Mouse (Mus musculus): ENCODE data around the gene Eno3. TPM values are rescaled to one million over a fixed set of nuclear protein-coding genes. Genes with fewer than 3 reads are reported as not detected.

Eno3 gene
- polyA plus RNA-seq, 1 experiment = 19.9 TPM

DNA sequence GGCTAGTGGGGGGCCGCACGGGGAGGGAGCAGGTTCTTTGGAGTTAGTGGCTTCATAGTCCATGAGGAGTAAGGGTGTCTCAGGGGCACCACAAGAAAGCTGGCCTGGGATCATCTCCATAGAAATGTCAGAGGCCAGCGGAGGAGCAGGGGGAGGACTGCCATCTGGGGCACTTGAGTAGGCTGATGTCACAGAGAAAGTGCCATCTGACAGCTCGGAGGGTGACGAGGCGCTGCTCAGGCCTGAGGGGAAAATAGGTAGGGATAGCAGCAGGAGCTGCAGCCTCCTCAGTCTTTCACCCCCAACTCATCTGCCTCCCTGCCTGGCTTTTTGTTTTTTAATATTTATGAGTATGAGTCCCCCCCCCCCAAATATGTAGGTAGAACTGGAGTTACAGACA lies 17.0 kb downstream of the Eno3 start:
- WGBS = 95% methylated on average over 6 of the region's 6 CpGs

DNA sequence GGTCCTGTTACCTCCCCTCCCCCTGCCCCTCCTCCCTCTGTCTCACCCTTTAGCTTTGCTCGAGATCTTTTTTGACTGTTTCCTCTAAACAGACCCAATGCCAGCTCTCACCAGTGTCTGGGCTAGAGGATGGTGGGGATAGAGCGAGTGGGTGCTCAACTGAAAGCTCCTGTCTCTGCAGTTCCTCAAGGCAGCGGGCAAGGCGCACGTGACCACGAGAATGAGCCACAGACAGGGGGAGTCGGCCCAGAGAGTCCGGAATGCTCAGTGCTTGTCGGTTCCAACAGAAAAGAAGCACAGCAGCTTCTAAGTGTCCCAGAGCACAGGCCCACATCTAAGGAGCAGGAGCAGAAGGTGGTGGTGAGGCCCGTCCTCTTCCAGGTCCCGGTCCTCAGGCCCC lies 17.5 kb downstream of the Eno3 start:
- DNase-seq (ENCODE audit: low read depth, low spot score) = no peak
- 74% methylated on average over 11 of the region's 11 CpGs for WGBS

More for the DNA sequence above, 17.0 kb downstream of the Eno3 start:
- no peak for DNase-seq (ENCODE audit: low read depth, low spot score)

DNA sequence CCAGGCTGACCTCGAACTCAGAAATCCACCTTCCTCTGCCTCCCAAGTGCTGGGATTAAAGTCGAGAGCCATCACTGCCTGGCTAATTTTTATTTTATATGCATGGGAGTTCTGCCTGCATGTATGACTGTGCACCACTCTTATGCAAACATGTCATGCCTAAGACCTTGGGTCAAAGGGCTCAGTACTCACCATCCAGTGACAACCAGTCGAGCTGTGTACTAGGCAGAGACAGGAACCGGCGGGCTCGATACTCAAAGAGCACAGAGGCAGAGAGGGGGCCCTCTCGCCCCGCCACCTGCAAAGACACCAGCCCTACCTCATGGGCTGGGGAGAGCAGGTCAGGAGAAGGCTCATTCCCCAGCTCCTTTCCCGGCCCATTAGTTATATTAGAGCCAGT lies 21.1 kb downstream of the Eno3 start:
- 78% methylated on average over 9 of the region's 9 CpGs for WGBS
- DNase-seq (ENCODE audit: low read depth, low spot score) = no peak

DNA sequence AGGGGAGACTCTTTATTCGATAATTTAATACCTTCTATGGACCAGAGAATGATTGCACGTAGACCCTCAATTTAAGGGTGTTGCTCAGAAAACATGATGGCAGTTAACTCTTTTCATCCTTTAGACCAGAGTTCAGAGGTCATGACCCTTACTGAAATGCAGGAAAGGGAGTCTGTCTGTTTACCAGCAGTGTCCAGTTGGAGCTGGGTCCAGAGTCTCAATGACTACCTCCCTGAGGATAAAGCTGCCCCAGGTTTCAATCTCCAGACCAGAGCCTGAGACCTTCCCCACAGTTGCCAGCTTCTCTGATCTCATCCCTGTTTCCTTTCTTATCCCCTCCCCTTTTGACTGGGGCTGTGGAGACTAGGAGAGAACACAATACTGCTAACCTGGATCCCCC lies 21.6 kb downstream of the Eno3 start:
- no peak for DNase-seq (ENCODE audit: low read depth, low spot score)
- 88% methylated on average over 2 of the region's 2 CpGs for WGBS

DNA sequence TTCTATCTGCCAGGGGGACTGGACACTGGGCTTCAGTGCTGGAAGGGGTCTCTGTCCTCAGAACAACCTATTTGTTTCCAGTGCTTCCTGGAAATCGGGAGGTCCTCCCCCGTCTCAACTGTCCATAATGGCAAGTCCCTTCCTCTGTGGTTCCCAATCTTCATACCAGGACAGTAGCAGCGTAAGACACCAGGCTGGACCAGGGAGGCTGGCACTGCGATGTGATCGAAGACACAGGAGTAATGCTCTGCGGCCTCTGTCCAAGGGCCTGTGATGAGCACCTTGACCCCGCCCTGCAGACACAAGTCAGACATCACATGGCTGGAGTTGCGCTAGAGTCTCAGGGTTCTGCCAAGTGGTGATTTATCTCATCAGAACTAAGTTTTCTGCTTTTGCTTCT lies 22.4 kb downstream of the Eno3 start:
- WGBS = 95% methylated on average over 8 of the region's 8 CpGs
- no peak for DNase-seq (ENCODE audit: low read depth, low spot score)

DNA sequence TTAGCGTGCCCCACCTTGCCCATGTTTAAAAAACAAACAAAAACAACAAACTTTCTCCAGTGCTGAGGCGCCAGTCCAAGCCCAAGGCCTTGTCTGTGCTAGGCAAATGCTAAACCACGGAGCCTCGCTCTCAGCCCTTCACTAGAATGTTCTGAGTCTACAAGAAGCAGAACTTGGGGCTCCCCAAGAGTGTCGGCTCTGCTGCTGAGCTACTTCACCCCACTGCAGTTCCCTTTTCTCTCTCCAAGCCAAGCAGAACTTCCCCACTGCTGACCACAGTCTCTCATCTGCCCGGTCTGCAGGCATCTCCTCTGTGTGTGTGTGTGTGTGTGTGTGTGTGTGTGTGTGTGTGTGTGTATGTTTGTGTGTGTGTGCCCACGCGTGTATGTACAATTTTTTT lies 22.9 kb downstream of the Eno3 start:
- WGBS = 82% methylated on average over 8 of the region's 8 CpGs
- no peak for DNase-seq (ENCODE audit: low read depth, low spot score)

DNA sequence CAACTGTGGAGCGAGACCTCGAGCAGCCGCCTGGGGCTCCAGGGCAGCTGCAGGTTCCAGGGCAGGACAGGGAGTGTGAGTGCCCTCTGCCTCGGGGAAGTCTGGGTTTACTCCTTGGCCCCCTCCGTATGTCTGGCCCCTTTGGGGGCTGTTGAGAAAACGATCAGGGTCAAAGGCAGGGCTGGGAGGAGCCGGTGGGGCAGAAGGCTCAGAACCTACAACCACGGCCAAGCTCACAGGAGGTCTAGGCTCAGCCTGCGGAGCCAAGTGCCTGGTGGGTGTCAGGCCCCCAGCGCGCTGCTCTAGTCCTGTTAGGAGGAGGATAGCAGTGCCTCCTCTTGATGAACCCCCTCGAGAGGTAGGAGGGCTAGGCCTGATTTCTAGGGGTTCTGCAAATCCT lies 24.2 kb downstream of the Eno3 start:
- no peak for DNase-seq (ENCODE audit: low read depth, low spot score)
- WGBS = 85% methylated on average over 12 of the region's 12 CpGs

DNA sequence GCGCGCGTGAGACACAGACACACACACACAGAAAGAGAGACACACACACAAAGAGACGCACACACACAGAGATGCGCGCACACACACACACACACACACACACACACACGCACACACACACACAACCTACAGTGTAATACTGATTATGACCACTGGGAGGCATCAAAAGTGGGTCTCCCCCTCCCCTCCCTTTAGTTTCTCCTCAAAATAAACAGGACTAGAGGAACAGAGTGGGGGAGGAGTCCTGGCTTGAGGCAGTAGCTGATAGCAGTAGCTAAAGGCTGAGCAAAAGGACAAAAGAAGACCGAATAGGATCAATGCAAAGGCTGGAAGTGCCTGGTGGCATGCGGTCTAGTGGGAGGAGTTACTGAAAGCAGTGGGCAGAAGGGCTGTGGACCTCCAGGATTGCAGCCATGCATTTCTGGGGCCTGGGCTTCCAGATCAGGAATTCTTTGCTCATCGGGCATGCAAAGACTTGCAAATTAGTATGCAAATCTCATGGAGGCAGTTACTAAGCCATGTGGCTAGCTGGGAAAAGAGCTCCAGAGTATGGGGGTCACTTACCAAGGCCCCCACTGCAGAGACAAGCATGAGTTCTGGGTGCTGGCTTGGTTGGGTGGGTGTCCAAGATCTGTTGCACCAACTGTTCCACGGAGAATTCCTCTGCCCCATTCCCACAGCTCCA lies 25.0 kb downstream of the Eno3 start:
- WGBS = 72% methylated on average over 11 of the region's 11 CpGs
- no peak for DNase-seq (ENCODE audit: low read depth, low spot score)

DNA sequence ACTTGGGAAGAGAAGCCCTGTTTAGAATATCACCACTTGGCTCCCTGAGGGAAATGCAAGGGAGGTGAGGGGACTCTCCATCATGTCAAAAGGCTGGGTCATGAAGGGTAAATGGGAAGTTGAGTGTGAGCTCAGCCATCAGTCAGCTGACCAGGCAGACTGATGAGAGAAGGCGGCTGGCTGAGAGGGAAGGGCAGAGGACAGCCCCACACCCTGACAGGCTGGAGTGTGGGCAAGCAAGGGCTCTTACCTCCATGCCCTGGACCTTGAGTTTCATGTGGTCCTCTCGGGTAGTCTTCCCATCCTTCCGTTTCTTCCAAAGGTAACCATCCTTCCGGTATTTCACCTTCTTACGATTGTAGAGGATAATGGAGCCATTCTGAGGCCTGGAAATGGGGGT lies 26.6 kb downstream of the Eno3 start:
- no peak for DNase-seq (ENCODE audit: low read depth, low spot score)
- WGBS = 88% methylated on average over 5 of the region's 5 CpGs

DNA sequence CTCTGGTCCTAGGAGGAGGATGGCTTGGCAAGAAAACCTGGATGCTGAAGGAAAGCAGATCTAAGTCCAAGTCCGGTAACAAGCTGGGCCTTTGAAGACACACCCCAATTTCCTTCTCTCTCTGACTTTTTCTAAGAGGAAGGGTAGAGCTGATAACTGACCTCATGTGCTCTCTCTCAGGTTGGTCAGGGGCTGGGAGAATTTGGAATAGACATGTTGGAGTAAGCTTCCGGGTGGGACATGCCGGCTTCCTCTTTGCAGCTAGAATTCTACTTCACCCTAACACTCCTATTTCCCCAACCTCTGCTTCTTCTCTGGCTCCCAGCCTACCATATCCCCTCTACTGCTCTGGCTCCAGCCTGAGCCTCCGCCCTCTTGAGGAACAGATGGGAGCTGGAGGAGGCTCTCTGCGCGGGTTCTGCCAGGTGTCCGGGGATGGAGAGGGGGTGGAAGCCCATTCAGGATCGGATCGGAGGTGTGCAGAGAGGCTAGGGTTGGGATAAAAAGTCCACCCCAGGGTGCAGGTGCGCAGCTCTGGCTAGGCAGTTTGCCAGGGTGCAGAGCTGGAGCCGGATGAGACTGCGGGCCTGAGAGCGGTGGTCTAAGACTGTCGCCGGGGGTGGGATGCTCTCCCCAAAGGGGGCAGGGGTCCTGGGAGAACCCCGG lies 30.0 kb downstream of the Eno3 start:
- WGBS = 2% methylated on average over 16 of the region's 16 CpGs

DNA sequence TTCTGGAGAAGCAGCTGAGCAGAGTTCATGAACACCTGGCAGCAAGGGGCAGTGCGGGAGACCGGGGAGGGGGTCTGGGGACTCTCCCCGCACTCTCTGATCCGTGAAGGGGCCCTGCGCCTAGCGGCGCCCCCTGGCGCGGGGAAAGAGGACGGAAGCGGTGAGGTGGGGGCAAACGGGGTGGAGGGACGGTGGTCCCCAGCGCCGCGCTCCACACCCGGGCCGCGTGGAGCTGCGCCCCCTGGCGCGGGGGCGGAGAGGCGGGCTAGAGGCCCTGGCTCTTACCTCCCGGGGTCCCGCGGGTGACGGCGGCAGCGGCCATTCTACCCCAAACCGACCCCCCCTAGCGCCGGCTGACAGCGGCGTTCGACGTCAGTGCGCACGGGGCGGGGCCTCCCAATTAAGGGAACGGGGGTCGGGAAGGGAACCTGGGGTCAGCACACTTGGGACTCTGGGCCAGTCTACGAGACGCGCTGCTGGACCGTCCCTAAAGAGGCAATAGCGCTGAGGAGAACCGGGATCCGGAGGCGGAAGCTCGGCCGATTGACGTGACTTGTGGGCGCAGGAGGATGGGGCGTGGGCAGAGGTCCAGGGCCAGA lies 30.7 kb downstream of the Eno3 start, which contains the start of gene Camta2:
Gene Camta2, minus strand, starts transcription at position 505 of the 599 bp plus-strand sequence.
- 1% methylated on average over 55 of the region's 55 CpGs for WGBS
- no peak for DNase-seq (ENCODE audit: low read depth, low spot score)

More for the DNA sequence above, 30.0 kb downstream of the Eno3 start:
- DNase-seq (ENCODE audit: low read depth, low spot score) = no peak

DNA sequence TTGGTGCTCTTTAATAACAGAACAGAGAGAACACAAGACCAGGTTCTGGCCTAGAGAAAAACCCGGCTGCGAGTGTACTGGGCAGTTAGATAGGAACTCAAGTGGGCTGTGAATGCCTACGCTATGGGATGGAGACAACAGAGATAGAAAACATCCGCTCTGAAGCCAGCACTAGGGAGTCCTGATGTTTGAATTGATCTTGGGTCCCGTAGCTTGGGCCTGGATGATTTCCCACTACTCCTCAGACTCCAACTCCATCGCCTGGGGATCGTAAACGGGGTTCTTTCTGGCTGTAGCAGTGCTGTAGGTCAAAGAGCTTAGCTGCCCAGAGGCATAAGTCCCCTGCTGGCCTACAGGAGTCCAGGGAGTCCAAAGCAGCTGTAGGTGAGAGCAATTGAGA lies 31.4 kb downstream of the Eno3 start:
- no peak for DNase-seq (ENCODE audit: low read depth, low spot score)
- 27% methylated on average over 8 of the region's 8 CpGs for whole genome bisulfite sequencing

DNA sequence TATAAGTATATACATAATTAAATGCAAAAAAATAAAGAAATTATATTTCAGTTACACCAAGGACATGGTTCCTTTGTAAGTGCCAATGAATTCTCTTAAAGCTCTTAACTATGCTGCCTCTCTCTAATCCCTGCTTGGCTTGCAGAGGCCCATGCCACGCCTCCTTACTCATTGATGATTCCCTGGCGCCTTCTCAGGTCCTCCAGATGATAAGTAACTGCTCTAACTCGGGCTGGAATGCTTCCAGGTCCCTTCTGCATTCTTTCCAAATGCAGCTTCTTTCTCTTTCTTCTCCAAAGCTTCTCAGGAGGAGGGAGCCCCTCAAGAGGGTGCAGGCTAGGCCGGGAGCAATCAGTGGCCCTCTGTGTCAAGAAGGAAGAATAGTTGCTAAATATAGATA lies 32.6 kb downstream of the Eno3 start:
- no peak for DNase-seq (ENCODE audit: low read depth, low spot score)
- 38% methylated on average over 4 of the region's 4 CpGs for WGBS

DNA sequence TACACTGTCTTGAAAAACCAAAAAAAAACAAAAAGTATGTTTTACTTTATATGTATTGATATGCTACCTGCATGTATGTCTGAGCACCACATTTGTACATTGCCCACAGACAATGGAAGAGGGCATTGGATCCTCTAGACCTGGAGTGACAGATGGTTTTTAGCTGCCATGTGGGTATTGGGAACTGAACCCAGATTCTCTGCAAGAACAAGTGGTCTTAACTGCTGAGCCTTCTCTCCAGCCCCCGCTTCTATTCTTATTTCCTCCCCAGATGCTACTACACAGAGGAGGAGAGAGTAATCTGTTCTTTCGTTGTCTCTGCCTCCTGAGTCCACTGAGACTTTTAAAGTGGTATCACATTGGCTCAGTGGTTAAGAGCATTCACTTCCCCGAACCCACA lies 36.5 kb downstream of the Eno3 start:
- DNase-seq (ENCODE audit: low read depth, low spot score) = no peak
- 84% methylated on average over 3 of the region's 3 CpGs for WGBS

DNA sequence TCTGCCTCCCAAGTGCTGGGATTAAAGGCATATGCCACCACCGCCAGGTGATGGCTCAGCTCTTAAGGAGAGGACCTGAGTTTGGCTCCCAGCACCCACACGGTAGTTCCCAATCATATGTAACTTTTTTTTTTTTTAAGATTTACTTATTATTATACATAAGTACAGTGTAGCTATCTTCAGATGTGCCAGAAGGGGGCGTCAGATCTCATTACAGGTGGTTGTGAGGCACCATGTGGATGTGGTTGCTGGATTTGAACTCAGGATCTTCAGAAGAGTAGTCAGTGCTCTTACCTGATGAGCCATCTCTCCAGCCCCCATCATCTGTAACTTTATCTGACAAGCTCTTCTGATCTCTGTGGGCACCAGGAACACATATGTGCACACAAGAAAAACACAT lies 40.4 kb downstream of the Eno3 start:
- no peak for DNase-seq (ENCODE audit: low read depth, low spot score)
- WGBS = 78% methylated on average over 3 of the region's 3 CpGs

DNA sequence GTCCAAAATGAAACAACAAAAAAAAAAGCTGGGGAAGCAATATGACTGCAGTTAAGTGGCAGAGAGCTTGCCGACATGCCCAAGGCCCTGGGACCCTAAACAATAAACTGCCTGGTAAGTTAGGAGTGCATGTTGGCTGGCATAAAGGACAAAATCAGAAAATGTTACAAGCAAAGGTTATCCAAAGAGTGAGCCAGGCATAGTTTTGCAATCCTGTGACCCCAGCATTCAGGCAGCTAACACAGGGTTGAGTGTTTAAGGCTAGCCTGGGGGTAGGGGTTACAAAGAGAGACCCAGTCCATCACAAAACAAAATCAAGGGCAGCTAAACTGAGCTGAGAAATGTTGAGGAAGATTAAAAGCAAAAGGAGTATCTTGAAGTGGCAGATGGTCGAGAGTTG lies 42.0 kb downstream of the Eno3 start:
- WGBS = 77% methylated on average over 2 of the region's 2 CpGs

DNA sequence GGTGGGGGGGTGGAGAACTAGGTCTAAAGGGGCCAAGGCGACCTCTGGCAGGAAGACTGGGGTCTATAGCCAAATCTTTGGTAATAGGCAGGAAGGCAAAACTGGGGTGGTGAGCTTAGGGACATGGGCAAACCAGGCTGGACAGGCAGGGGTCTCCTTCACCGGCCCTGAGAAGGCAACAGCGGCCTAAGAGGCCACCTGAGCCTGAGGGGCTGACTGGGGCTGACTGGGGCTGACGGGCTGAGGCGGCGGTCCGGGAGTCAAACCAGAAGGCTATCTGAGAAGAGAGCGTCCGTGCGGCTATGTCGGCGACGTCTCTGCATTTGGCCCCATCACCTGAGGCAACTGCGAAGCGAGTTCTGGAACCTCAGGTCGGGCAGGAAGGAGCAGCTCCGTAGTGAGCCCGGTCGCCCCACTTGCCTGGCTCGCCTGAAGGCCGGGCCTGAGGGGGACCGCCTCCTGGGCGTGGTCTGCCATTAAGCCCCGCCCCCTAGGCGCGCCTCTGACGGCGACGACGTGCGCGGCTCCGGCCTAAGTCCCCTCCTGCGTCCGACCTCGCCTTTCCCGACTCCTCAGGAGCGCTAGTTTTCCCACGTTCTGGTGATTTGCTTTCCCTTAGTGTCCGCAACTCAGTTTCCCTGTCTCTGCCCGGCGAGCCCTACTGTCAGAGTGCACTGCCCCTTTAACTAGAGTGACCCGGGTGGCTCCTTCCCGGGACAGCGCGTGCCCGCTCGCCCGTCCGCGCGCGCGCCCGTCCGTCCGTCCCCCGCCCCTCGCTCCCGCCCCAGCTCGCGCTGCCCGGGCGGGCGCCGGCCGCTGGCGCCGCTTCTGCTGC lies 42.9 kb downstream of the Eno3 start, which contains the start of the genes Inca1 and Kif1c:
Gene Inca1, minus strand, starts transcription at position 434 of the 835 bp plus-strand sequence.
Gene Kif1c, plus strand, starts transcription at position 827 of the 835 bp plus-strand sequence.
- WGBS = 1% methylated on average over 69 of the region's 69 CpGs
- DNase-seq (ENCODE audit: low read depth, low spot score) = no peak

More for the DNA sequence above, 42.0 kb downstream of the Eno3 start:
- no peak for DNase-seq (ENCODE audit: low read depth, low spot score)

DNA sequence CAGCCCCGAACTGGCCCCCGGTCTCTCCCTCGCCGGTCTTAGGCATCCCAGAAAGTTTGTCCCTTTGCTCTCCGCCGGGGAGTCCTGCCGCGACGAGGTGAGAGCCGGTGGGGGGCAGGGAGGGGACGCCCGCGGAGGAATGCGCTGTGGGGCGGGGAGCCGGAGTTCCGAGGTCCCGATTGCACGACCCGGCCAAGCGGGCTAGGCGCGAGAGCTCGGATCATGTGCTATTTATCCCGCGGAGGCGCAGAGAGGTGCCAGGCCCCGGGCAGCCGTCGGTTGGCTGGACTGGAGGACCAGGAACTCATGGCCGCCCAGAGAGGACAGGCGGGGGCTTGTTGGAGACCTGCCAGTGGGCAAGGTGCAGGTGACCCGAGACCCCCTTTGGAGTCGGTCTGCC lies 43.6 kb downstream of the Eno3 start:
- under 1% methylated on average over 34 of the region's 34 CpGs for WGBS
- no peak for DNase-seq (ENCODE audit: low read depth, low spot score)

DNA sequence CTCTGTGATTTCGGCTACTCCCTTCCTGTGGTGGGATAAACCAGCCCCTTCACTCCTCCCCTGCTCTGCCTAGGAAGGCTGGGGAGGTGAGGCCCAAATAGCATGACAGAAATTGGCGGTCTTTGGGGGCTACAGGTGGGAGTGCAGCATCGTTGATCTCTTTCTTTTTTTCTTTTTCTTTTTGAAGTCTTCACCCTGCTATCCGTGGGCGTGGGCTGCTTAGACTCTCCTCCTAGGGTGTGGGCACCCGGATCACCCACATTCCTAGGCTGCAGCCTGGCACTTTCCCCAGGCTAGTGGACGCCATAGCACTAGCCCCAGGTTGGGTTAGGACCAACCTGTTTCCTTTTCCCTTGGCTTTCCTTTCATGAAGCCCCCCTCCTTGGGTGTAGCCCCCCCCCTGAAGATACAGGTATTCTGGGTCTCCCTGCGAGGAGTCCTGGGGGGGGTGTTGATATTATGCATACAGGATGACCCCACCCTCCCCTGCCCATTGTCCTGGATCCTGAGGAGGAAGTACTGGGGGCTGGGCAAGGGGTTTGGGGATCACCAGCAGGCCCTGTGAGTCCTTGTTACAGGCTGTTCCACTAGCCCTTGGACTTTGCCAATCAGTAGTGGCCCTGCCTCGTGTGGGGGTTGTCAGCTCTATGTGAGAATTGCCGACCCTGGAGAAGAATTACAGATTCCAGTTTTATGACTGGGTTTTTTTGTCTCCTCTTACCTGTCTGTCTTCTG lies 44.4 kb downstream of the Eno3 start:
- no peak for DNase-seq (ENCODE audit: low read depth, low spot score)
- WGBS = 6% methylated on average over 10 of the region's 10 CpGs
